Mouse (Mus musculus): ENCODE data around the gene Gm10778. TPM values are rescaled to one million over a fixed set of nuclear protein-coding genes. Genes with fewer than 3 reads are reported as not detected.
A peak's percentile ranks its signal among the peaks of the same experiment; 100 is the strongest.

The Gm10778 gene
- polyA plus RNA-seq, 1 experiment, result 7.4 TPM

DNA sequence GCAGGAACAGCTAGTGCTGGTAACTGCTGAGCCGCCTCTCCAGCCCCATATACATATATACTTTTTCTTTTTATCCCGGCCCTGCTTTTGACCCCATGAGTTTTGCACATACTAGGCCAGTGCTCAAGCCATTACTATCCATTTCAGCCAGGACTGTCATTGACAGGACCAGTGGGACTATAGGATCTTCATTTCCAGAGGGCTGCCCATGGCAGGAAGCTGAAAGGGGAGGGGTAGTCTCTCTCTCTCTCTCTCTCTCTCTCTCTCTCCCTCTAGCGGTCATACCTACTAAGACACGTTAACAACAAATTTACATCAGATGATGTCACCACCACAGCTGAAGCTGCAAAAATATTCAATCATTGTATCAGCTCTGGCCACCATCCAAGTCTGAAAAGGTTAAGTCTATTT lies 46.1 kb upstream of the Gm10778 start:
- H3K27ac ChIP-seq (ENCODE audit: insufficient read depth, low read length), result no peak overlapping the region
- H3K4me1 ChIP-seq (ENCODE audit: control insufficient read depth, insufficient read depth, low read length), result peaks cover 2% of the 10 kb centered on the region
- no peak overlapping the region for H3K9ac ChIP-seq (ENCODE audit: low read depth, poor library complexity, severe bottlenecking)
- no peak overlapping the region for H3K4me3 ChIP-seq (ENCODE audit: low read depth, low read length)
- TF ChIP-seq CTCF (IDR thresholded peaks at IDR 0.05; ENCODE audit: low read depth, low read length) (peak; percentile 16), POLR2A (IDR thresholded peaks at IDR 0.05; ENCODE audit: insufficient read depth, low read length) (no peak)
- H3K27me3 ChIP-seq (ENCODE audit: control insufficient read depth, insufficient read depth, low read length, poor library complexity, severe bottlenecking), result no peaks in the 10 kb centered on the region
- no peaks in the 10 kb centered on the region for H3K9me3 ChIP-seq (replicated peaks; ENCODE audit: control insufficient read depth, insufficient read depth, low read length, poor library complexity, severe bottlenecking)
- no peaks in the 10 kb centered on the region for H3K36me3 ChIP-seq (ENCODE audit: control insufficient read depth, insufficient read depth, low read length, poor library complexity, severe bottlenecking)

DNA sequence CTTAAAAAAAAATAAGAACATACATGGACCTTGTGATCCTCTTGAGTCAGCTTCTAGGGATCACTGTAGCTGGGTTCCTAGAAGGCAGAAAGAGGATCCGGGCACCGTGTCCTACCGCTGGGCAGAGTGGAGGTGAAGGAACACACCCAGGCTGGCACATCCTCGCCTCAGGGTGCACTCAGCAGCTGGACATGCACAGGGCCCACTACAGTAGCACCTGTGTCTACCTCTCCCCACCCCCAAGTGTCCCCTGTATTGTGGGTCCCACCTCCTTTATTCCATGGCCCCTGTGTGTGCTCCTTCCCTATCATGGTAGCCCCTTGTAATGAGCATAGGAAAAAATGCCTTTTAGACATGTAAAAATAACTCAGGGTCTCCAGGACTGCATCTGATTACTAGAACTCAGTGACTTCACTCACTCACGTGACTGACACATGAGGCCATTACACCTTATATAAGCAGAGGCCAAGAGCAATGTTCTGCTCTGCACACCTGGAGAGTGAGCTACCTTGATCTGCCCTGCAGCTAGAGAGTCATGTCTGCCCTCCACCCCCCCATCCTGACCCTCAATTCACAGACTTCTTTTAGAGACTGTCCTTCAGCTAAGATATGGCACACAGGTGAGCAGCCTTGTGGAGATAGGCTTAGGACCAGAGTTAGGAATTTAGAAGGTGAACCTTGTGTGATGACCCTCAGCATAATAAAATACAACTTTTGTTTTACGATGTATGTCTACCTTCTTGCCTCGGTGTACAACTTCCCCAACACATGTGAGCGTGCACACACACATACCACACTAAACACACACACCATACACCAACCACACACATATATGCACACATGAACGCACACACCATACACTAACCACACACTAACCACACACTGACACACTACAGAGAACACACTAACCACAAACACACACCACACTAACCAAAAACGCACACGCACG lies 44.6 kb upstream of the Gm10778 start:
- Histone ChIP-seq H3K9me3 (replicated peaks; ENCODE audit: control insufficient read depth, insufficient read depth, low read length, poor library complexity, severe bottlenecking) (no peaks in the 10 kb centered on the region), H3K36me3 (ENCODE audit: control insufficient read depth, insufficient read depth, low read length, poor library complexity, severe bottlenecking) (no peaks in the 10 kb centered on the region), H3K27me3 (ENCODE audit: control insufficient read depth, insufficient read depth, low read length, poor library complexity, severe bottlenecking) (no peaks in the 10 kb centered on the region), H3K9ac (ENCODE audit: low read depth, poor library complexity, severe bottlenecking) (peak overlapping the region; percentile 34; the same call in 1 of the 2 replicates), H3K27ac (ENCODE audit: insufficient read depth, low read length) (no peak overlapping the region), H3K4me1 (ENCODE audit: control insufficient read depth, insufficient read depth, low read length) (no peaks in the 10 kb centered on the region), H3K4me3 (ENCODE audit: low read depth, low read length) (peak overlapping the region; percentile 51)
- TF ChIP-seq POLR2A (IDR thresholded peaks at IDR 0.05; ENCODE audit: insufficient read depth, low read length) (no peak), CTCF (IDR thresholded peaks at IDR 0.05; ENCODE audit: low read depth, low read length) (no peak)

DNA sequence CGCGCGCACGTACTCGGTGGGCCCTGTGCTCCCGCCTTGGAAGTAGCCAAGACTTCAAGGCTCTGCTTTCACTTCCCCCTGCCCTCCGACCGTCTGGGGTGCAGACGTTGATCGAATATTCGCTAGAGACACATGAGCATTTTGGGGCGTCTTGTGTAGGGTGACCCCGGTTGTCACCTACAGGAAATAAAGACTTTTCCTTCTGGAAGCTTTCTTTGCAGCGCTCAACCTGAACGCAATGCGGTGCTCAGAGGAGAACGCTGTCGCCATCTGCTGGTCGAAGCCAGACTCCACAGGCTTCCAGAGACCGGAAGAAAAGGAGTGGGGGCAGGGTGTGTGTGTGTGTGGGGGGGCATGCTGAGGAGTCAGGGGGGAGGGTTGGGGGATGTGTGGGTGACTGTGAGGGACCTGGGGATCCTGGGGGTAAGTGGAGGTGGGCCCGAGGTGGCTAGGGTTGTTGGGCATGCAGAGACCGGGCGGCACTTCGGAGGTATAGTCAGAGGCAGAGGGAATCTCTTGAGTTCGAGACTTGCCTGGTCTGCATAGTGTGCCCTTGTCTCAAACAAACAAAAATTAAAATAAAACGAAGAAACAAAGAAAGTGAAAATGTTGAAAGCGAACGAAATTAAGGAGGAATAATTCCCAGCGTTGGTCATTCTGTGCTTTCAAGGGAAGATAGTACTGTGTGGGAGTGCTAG lies 43.7 kb upstream of the Gm10778 start:
- Histone ChIP-seq H3K9me3 (replicated peaks; ENCODE audit: control insufficient read depth, insufficient read depth, low read length, poor library complexity, severe bottlenecking) (no peaks in the 10 kb centered on the region), H3K36me3 (ENCODE audit: control insufficient read depth, insufficient read depth, low read length, poor library complexity, severe bottlenecking) (no peaks in the 10 kb centered on the region), H3K9ac (ENCODE audit: low read depth, poor library complexity, severe bottlenecking) (peak overlapping the region; percentile 34), H3K27ac (ENCODE audit: insufficient read depth, low read length) (peak overlapping the region; percentile 19; the same call in 1 of the 2 replicates), H3K27me3 (ENCODE audit: control insufficient read depth, insufficient read depth, low read length, poor library complexity, severe bottlenecking) (no peaks in the 10 kb centered on the region), H3K4me3 (ENCODE audit: low read depth, low read length) (peak overlapping the region; percentile 67), H3K4me1 (ENCODE audit: control insufficient read depth, insufficient read depth, low read length) (no peaks in the 10 kb centered on the region)
- peak; percentile 88 for TF ChIP-seq CTCF (IDR thresholded peaks at IDR 0.05; ENCODE audit: low read depth, low read length)
- TF ChIP-seq POLR2A (IDR thresholded peaks at IDR 0.05; ENCODE audit: insufficient read depth, low read length), result no peak
- TF ChIP-seq EP300 (IDR thresholded peaks at IDR 0.05; ENCODE audit: insufficient read depth, low read depth, low read length), result 0 out of 2 replicates have a peak, but pooled peaks have one; percentile 33

DNA sequence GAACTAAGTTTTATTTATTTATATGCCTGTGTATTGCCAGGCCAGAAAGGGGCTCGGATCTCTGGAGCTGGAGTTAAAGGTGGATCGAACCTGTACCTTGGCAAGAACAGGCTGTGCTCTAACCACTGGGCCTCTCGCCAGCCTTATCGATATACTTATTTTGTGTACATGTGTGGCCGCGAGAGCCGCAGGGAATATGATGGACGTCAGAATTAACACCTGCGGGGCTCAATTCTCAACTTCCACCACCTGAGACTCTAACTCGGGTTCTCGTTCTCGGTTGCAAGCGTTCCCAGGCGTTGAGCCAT lies 43.2 kb upstream of the Gm10778 start:
- peak overlapping the region; percentile 19 for H3K27ac ChIP-seq (ENCODE audit: insufficient read depth, low read length)

DNA sequence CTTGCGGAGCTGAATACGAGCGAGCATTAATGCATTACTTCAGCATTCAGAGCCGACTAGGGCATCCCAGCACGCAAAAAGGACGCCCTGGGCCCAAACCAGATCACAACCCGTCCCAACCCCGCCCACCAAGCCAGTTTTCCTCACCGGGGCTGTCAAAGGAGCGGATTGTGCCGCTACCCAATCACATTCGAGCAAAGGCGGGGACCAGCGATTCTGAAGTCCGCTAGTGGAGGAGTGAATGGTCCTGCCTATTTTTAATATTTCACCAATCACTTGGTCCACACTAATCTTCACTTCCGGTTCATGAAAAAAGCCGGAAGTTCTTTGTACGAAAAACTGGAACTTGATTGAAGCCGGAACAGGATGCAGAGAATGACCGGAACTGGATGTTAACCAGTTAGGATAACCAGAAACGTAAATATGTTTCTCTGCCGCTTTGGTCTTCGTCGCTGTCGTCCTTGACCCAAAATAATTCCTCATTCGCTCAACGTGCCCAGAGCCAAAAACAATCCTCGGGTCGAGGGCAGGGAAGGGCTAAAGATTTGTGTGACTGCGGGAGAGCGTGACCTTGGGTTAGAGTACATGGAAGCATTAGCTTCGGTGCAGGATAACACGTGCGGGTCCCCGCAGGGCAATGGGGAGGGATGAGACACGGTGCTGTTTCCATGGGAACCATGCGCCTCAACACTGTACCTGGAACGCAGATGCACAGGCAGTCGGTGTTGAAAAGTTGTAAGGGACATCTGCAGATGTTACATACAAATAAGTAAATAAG lies 42.7 kb upstream of the Gm10778 start, which contains the start of gene BC025920:
Gene BC025920 (plus strand): TSS at position 297 of the 778 bp plus-strand sequence.
- no peaks in the 10 kb centered on the region for H3K36me3 ChIP-seq (ENCODE audit: control insufficient read depth, insufficient read depth, low read length, poor library complexity, severe bottlenecking)
- H3K4me3 ChIP-seq (ENCODE audit: low read depth, low read length), result peak within 1 kb of the TSS; percentile 100
- H3K4me1 ChIP-seq (ENCODE audit: control insufficient read depth, insufficient read depth, low read length), result no peaks in the 10 kb centered on the region
- H3K9ac ChIP-seq (ENCODE audit: low read depth, poor library complexity, severe bottlenecking), result peak within 1 kb of the TSS; percentile 50
- H3K9me3 ChIP-seq (replicated peaks; ENCODE audit: control insufficient read depth, insufficient read depth, low read length, poor library complexity, severe bottlenecking), result no peaks in the 10 kb centered on the region
- TF ChIP-seq POLR2A (IDR thresholded peaks at IDR 0.05; ENCODE audit: insufficient read depth, low read length) (peak; percentile 51), CTCF (IDR thresholded peaks at IDR 0.05; ENCODE audit: low read depth, low read length) (no peak), EP300 (IDR thresholded peaks at IDR 0.05; ENCODE audit: insufficient read depth, low read depth, low read length) (peak; percentile 25; the same call in 1 of the 2 replicates)
- H3K27me3 ChIP-seq (ENCODE audit: control insufficient read depth, insufficient read depth, low read length, poor library complexity, severe bottlenecking), result no peaks in the 10 kb centered on the region
- H3K27ac ChIP-seq (ENCODE audit: insufficient read depth, low read length), result peak within 1 kb of the TSS; percentile 97

More for the DNA sequence above, 43.2 kb upstream of the Gm10778 start:
- H3K9me3 ChIP-seq (replicated peaks; ENCODE audit: control insufficient read depth, insufficient read depth, low read length, poor library complexity, severe bottlenecking), result no peaks in the 10 kb centered on the region
- no peaks in the 10 kb centered on the region for H3K4me1 ChIP-seq (ENCODE audit: control insufficient read depth, insufficient read depth, low read length)
- H3K4me3 ChIP-seq (ENCODE audit: low read depth, low read length), result peak overlapping the region; percentile 67
- TF ChIP-seq CTCF (IDR thresholded peaks at IDR 0.05; ENCODE audit: low read depth, low read length), result no peak
- no peak for TF ChIP-seq POLR2A (IDR thresholded peaks at IDR 0.05; ENCODE audit: insufficient read depth, low read length)
- no peak for TF ChIP-seq EP300 (IDR thresholded peaks at IDR 0.05; ENCODE audit: insufficient read depth, low read depth, low read length)
- no peaks in the 10 kb centered on the region for H3K36me3 ChIP-seq (ENCODE audit: control insufficient read depth, insufficient read depth, low read length, poor library complexity, severe bottlenecking)
- peak overlapping the region; percentile 34 for H3K9ac ChIP-seq (ENCODE audit: low read depth, poor library complexity, severe bottlenecking)
- no peaks in the 10 kb centered on the region for H3K27me3 ChIP-seq (ENCODE audit: control insufficient read depth, insufficient read depth, low read length, poor library complexity, severe bottlenecking)
